Mouse (Mus musculus) ZHBTc4 (cell line): ENCODE results near the gene Pom121l12.

Experiments
- DNase-seq: peaks from one replicate; pipeline ENCODE4 v3.0.0-alpha.2; 2011; ENCODE audit warnings: low read depth, low spot score

Gene Pom121l12

GRCm38 (mm10) chr11:14598976-14599375, at the start of gene Pom121l12:
Gene Pom121l12, plus strand, starts transcription at chr11:14599276.
- DNase-seq, result no peak

GRCm38 (mm10) chr11:14611859-14612258, 12.8 kb downstream of the Pom121l12 start:
- DNase-seq, result no peak
